Mouse (Mus musculus) CH12.LX (cell line): Measurements from ENCODE around the gene Gm37240.

Source experiments
- ETS1 ChIP-seq: conservative IDR thresholded peaks from 2 replicates; pipeline ENCODE4 v1.6.1; 2012; ENCODE audit warnings: low read depth, mild to moderate bottlenecking, inconsistent platforms, low read length, improper control_type of control experiment, moderate library complexity
- GABPA ChIP-seq: IDR thresholded peaks from 2 replicates; pipeline ENCODE4 v1.6.1; 2012; ENCODE audit warnings: low read depth, low read length, improper control_type of control experiment, inconsistent platforms; ENCODE audit not compliant: insufficient replicate concordance
- MAX ChIP-seq: IDR thresholded peaks from 2 replicates; pipeline ENCODE4 v1.6.1; 2011; ENCODE audit warnings: low read length, improper control_type of control experiment
- NRF1 ChIP-seq: IDR thresholded peaks from 2 replicates; pipeline ENCODE4 v1.6.1; 2014; ENCODE audit warnings: low read depth, mild to moderate bottlenecking, inconsistent platforms, low read length, improper control_type of control experiment, moderate library complexity
- POLR2A ChIP-seq: IDR thresholded peaks from 2 replicates; pipeline ENCODE4 v1.6.1; 2011; ENCODE audit warnings: low read depth, mild to moderate bottlenecking, improper control_type of control experiment, low read length
- SIN3A ChIP-seq: IDR thresholded peaks from 2 replicates; pipeline ENCODE4 v1.6.1; 2012; ENCODE audit warnings: low read length, improper control_type of control experiment, inconsistent platforms
- USF1 ChIP-seq: IDR thresholded peaks from 2 replicates; pipeline ENCODE4 v1.6.1; 2014; ENCODE audit warnings: low read depth, mild to moderate bottlenecking, inconsistent platforms, low read length, improper control_type of control experiment

DNA sequence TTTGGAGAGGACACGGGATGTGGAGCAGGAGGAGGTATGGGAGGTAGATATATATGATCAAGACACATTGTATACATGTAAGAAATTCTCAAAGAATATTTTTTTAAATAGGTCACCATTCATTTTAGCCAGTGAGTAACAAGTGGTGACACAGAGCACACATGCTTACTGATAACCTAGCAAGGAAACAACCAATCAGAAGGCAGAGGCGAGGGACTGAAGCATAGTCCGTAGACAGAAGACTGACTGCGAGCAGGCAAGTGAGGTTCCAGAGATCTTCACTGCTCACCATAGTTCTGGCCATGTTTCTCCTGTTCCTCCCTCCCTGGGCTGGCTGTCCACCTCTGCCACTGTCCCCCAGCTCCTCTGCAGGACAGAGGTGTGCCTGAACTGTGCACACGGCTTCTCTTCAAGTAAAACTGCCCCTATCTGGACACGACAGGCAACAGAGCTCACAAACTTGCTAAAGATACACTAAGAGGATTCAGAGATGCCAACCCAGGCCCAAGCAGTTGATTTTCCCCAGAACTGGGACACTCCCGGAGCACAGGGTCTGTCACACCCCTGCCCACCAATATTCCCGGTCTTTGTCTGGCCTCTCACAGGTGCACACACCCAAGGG, 207.9 kb downstream of the Gm37240 start:
- no peak for TF ChIP-seq SIN3A
- TF ChIP-seq USF1, result no peak
- TF ChIP-seq GABPA, result no peak
- no peak for TF ChIP-seq ETS1
- TF ChIP-seq POLR2A, result no peak
- TF ChIP-seq NRF1, result no peak
- TF ChIP-seq MAX, result no peak
